Mouse (Mus musculus): ENCODE results near the gene Tor1a.

The Tor1a gene

GRCm38 (mm10) chr2:30912291-30912773 is 55.4 kb downstream of the Tor1a start:
- peak; percentile 60 for TF ChIP-seq GATA4 (IDR thresholded peaks at IDR 0.05; ENCODE audit: insufficient replicate concordance, low read length)

Data from liver, adult (tissue).